Mouse (Mus musculus): Measurements from ENCODE around the gene Traip. TPM values are rescaled to one million over a fixed set of nuclear protein-coding genes. Genes with fewer than 3 reads are reported as not detected.

Gene Traip
- polyA plus RNA-seq, 1 experiment from 2014 or later, result 30.7 TPM

DNA sequence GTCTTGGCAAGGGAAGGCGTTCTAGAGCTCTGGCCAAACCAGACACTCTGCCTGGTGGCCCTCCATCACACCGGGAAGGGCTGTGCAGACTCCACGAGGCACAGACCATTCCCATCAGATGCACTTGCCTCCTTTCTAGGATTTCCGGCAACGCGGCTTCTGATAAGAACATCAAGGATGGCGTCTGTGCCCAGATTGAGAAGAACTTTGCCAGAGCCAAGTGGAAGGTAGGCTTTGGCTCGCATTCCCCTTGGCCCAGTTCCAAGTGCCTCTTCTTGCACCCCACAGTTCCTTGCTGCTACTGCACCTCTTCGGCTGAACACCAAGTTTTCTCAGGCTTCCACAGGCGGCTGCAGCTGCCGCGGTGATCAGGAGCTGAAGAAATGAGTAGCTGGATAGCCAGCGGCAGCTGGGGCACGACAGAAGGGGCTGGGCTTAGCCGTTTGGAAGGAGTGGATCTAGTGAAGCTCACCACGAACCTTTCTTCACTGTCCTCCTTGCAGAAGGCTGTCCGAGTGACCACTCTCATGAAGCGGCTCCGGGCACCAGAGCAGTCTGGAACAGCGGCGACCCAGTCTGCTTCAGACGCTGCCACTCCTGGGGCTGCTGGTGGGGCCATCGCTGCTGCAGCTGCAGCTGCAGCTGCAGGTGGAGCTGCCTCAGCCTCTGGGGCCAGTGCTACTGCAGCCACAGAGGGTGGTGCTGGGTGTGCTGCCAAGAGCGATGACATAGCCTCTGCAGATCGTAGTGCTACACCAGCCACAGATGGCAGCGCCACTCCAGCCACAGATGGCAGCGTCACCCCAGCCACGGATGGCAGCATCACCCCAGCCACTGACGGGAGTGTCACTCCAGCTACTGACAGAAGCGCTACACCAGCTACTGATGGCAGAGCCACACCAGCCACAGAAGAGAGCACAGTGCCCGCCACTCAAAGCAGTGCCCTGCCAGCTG is 2.4 kb upstream of the Traip start:
- Histone ChIP-seq H3K9ac (no peak overlapping the region), H3K9me3 (ENCODE audit: low read depth, low read length) (no peaks in the 10 kb centered on the region), H3K4me1 (ENCODE audit: insufficient read depth) (peaks cover 6% of the 10 kb centered on the region; the same call in 1 of the 2 replicates), H3K36me3 (ENCODE audit: insufficient read depth) (no peaks in the 10 kb centered on the region), H3K4me2 (no peak overlapping the region), H3K4me3 (ENCODE audit: low read depth, low read length) (no peak overlapping the region), H3K27me3 (ENCODE audit: insufficient read depth, low read length) (no peaks in the 10 kb centered on the region), H3K27ac (ENCODE audit: low read depth) (no peak overlapping the region)
- DNase-seq, result no peak
- 80% methylated on average over 31 of the region's 31 CpGs for WGBS
- no peak for TF ChIP-seq CTCF (IDR thresholded peaks at IDR 0.05; ENCODE audit: low read depth)
- ATAC-seq (ENCODE audit: insufficient read depth), result no peak

DNA sequence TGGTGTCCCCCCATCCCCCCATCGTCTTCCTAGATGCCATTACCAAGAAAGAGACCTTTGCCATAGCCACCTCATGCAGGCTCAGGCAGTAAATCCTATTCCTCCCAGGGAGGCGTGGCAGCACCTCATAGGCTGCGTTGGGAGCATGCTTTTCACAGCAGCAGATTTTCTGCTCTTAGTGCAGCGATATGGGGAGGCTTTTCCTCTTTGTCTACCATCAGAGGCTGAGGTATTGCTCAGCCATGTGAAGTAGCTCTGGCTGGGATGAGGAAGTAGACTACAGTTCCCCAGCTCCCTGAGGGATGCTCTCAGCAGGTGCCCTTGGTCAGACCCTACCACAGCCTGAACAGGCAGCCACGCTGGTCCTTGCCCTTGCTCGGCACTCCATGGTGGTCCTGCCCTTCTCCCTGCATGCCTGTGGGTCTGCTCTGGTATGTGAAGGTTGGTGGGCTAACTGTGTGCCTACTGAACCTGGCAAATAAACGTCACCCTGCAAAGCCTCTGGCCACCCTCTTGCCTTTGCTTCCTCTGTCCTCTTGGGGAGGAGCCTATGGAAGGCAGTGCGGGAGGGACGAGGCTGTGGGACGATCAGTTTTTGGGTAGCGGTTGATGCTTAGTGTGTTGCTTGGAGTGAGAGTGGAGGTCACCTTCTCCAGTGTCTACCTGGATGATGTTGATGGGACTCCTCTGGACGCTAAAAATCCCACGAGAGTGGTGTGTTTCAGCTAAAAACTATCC is 583 bp upstream of the Traip start:
- no peak for TF ChIP-seq CTCF (IDR thresholded peaks at IDR 0.05; ENCODE audit: low read depth)
- Histone ChIP-seq H3K4me1 (ENCODE audit: insufficient read depth) (peaks cover 6% of the 10 kb centered on the region; the same call in 1 of the 2 replicates), H3K27ac (ENCODE audit: low read depth) (no peak overlapping the region), H3K27me3 (ENCODE audit: insufficient read depth, low read length) (no peaks in the 10 kb centered on the region), H3K4me3 (ENCODE audit: low read depth, low read length) (no peak overlapping the region), H3K9me3 (ENCODE audit: low read depth, low read length) (no peaks in the 10 kb centered on the region), H3K4me2 (no peak overlapping the region), H3K36me3 (ENCODE audit: insufficient read depth) (no peaks in the 10 kb centered on the region), H3K9ac (no peak overlapping the region)
- ATAC-seq (ENCODE audit: insufficient read depth) (no peak), DNase-seq (no peak)
- 84% methylated on average over 13 of the region's 13 CpGs for WGBS

DNA sequence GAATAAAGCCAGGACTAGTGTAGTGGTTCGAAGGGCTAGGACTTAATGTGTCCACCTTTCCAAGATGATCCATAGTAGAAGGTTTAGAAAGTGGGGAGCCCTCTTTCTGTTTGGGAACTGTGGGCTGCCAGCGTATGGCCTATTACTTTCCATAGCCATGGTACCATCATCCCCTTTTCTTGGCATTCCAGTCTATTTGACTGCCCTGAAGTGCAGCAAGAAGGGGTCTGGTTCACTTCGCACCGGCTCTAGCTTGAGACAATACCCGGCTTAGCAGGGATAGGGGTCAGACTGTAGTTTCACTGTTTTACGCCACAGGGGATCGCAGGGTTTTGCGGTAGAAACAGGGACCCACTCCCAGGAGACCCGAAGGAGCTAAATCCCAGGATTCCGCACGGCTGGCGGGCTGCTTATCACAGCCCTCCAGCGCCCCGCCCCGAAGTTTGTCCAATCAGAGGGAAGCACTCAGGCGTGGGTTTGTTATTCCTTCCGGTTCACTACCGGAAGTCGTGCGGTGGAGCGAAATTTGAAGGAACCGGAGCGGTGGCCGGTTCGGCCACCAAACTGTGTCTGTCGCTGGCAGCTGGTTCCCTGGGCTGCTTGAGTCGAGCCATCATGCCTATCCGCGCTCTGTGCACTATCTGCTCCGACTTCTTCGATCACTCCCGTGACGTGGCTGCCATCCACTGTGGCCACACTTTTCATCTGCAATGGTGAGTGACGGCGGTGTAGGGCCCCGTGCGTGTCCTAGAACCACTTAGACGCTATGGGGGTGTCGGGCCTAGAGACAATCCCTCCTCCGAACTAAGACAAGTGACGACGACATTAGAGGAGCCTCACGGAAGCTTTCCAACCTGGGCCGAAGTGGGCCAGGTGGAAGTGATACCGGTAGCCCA is 772 bp downstream of the Traip start:
- Histone ChIP-seq H3K9ac (peak overlapping the region; percentile 43), H3K27ac (ENCODE audit: low read depth) (peak overlapping the region; percentile 47), H3K4me3 (ENCODE audit: low read depth, low read length) (peak overlapping the region; percentile 72), H3K27me3 (ENCODE audit: insufficient read depth, low read length) (no peaks in the 10 kb centered on the region), H3K9me3 (ENCODE audit: low read depth, low read length) (no peaks in the 10 kb centered on the region), H3K4me2 (peak overlapping the region; percentile 64), H3K36me3 (ENCODE audit: insufficient read depth) (no peaks in the 10 kb centered on the region), H3K4me1 (ENCODE audit: insufficient read depth) (peaks cover 6% of the 10 kb centered on the region; the same call in 1 of the 2 replicates)
- DNase-seq, result peak; percentile 96
- ATAC-seq (ENCODE audit: insufficient read depth), result peak; percentile 93
- TF ChIP-seq CTCF (IDR thresholded peaks at IDR 0.05; ENCODE audit: low read depth), result no peak
- WGBS, result 16% methylated on average over 45 of the region's 45 CpGs

DNA sequence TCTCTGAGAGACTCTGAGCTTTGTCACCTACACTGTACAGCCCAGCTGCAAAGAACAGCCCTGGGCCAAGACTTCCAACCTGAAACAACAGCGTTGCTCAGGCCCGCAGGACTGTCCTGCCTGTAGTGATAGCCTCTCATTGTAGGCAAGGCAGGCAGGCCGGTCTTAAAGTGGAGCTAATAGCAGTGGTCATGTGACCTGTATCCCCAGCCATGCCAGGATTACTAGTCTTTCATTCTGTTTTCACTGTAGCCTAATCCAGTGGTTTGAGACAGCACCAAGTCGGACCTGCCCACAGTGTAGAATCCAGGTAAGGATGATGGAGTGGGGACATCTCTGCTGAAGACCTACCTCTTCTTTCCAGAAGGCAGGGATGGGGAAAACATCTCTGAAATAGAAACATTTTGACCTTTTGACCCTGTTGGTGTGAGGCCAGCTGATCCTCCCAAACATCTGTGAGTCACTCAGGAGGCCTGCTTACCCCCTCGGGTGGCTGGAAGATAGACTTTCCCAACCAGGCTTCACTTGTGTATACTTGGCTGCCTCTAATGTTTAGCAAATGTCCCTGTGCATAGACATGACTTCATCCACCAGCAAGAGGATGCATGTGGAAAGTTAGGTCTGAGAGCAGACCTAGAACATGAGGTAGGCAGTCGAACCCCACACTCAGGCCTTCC is 5.8 kb downstream of the Traip start:
- 73% methylated on average over 6 of the region's 6 CpGs for WGBS
- H3K27me3 ChIP-seq (ENCODE audit: insufficient read depth, low read length), result no peaks in the 10 kb centered on the region
- no peak overlapping the region for H3K4me3 ChIP-seq (ENCODE audit: low read depth, low read length)
- no peaks in the 10 kb centered on the region for H3K9me3 ChIP-seq (ENCODE audit: low read depth, low read length)
- no peak overlapping the region for H3K4me2 ChIP-seq
- peaks cover 34% of the 10 kb centered on the region for H3K36me3 ChIP-seq (ENCODE audit: insufficient read depth)
- no peak overlapping the region for H3K27ac ChIP-seq (ENCODE audit: low read depth)
- H3K9ac ChIP-seq, result no peak overlapping the region
- ATAC-seq (ENCODE audit: insufficient read depth) (no peak), DNase-seq (peak; percentile 50)
- H3K4me1 ChIP-seq (ENCODE audit: insufficient read depth), result peaks cover 6% of the 10 kb centered on the region; the same call in 1 of the 2 replicates
- TF ChIP-seq CTCF (IDR thresholded peaks at IDR 0.05; ENCODE audit: low read depth), result no peak

DNA sequence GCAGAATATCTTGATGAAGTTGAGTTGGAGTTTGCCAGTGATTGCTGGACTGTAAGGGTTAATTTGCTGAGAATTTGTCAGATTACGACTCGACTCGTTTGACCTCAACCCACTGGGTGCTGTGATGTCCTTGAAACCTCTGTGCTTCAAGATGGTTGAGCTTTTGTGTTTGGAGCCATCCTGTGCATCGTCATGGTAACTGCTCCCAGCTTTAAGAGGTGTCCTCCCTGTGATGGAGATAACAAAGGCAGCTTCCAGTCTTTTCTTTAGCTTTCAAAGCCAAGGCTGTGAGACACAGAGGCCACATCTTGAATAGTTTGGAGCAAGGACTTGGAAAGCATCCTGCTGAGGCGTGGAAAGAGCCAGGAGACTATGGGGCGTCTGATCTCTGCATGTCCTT is 7.2 kb downstream of the Traip start:
- Histone ChIP-seq H3K4me2 (no peak overlapping the region), H3K27ac (ENCODE audit: low read depth) (no peak overlapping the region), H3K4me1 (ENCODE audit: insufficient read depth) (no peaks in the 10 kb centered on the region; the same call in 1 of the 2 replicates), H3K36me3 (ENCODE audit: insufficient read depth) (peaks cover 48% of the 10 kb centered on the region), H3K27me3 (ENCODE audit: insufficient read depth, low read length) (no peaks in the 10 kb centered on the region), H3K9me3 (ENCODE audit: low read depth, low read length) (no peaks in the 10 kb centered on the region), H3K4me3 (ENCODE audit: low read depth, low read length) (no peak overlapping the region), H3K9ac (no peak overlapping the region)
- DNase-seq, result no peak
- 51% methylated on average over 6 of the region's 6 CpGs for WGBS
- ATAC-seq (ENCODE audit: insufficient read depth), result no peak
- TF ChIP-seq CTCF (IDR thresholded peaks at IDR 0.05; ENCODE audit: low read depth), result no peak

DNA sequence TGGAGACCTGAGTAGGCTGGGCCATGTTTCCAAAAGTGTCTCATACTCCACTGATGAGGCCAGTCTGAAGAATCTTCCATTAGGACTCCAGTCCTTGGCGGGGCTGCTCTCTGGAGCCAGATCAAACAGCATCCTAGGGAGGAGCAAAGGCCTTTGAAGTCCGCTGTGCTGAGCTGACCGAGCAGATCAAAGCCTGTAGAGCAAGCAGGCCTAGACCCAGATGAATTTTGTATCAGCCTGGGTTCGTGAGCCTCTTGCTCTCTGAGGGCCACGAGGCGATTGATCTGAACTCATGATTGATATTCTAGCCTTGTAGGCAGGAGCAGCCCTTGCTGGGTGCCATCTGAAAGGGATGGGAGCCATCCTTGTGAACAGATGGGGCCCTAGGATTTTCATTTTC is 10.0 kb downstream of the Traip start:
- no peak overlapping the region for H3K4me2 ChIP-seq
- DNase-seq, result peak; percentile 26
- H3K9me3 ChIP-seq (ENCODE audit: low read depth, low read length), result no peaks in the 10 kb centered on the region
- TF ChIP-seq CTCF (IDR thresholded peaks at IDR 0.05; ENCODE audit: low read depth), result no peak
- H3K27me3 ChIP-seq (ENCODE audit: insufficient read depth, low read length), result no peaks in the 10 kb centered on the region
- peaks cover 70% of the 10 kb centered on the region for H3K36me3 ChIP-seq (ENCODE audit: insufficient read depth)
- no peaks in the 10 kb centered on the region for H3K4me1 ChIP-seq (ENCODE audit: insufficient read depth)
- 56% methylated on average over 6 of the region's 6 CpGs for WGBS
- H3K9ac ChIP-seq, result no peak overlapping the region
- no peak overlapping the region for H3K4me3 ChIP-seq (ENCODE audit: low read depth, low read length)
- ATAC-seq (ENCODE audit: insufficient read depth), result no peak
- no peak overlapping the region for H3K27ac ChIP-seq (ENCODE audit: low read depth)
